In the genomic region with DNA sequence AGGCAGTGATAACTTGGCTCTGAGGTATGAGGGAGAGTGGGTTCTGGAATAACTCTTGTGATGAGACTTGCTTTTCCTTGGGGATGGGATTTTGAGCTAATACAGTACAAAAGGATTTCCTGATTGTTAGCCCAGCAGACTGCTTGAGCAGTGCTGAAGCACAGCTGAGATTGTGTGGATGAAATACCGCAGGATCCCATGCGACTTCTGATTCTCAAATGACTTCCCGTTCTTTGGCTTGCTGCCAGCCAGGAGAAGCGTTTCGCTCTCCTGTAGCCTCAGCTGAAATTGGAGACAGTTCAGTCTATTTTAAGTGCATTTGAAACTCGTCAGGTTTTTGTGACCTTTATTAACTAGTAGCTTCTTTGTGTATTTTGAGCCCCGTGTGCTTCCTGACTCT, we compare ENCODE assay signal across 9 mouse cellular contexts. TPM values are rescaled to one million over a fixed set of nuclear protein-coding genes. Genes with fewer than 3 reads are reported as not detected.
DNase-seq lines count a peak whose midpoint lies in the region; ATAC-seq lines count a peak whose summit lies in the region.
"Had no signal": no experiment of that assay in that cellular context is flagged by ENCODE, and none has a peak within 500 bp of the region (broad histone marks: within the 10 kb centered on the region; RNA-seq: fewer than 3 reads in every experiment).

No protein-coding gene starts in this region.

- peak; percentile 74 for DNase-seq in adrenal gland, postnatal 10 days
- DNase-seq in adrenal gland, postnatal 4 days (ENCODE audit: low spot score in 2 of 2) = no peak
- DNase-seq in spleen, postnatal 36 days (ENCODE audit: low spot score in 2 of 2) = no peak

- H3K4me2 ChIP-seq in midbrain, embryonic 15.5 days = no peak overlapping the region
- no peak overlapping the region for H3K4me2 ChIP-seq in midbrain, embryonic 13.5 days (replicated peaks)
- H3K4me2 ChIP-seq in heart, embryonic 12.5 days = peak overlapping the region; percentile 37
- no peak overlapping the region for H3K4me2 ChIP-seq in neural tube, embryonic 15.5 days
- H3K4me2 ChIP-seq: liver, embryonic 15.5 days had no signal

- peak overlapping the region; percentile 48; the same call in 1 of the 2 replicates for H3K27ac ChIP-seq in midbrain, embryonic 15.5 days
- H3K27ac ChIP-seq in midbrain, embryonic 13.5 days = no peak overlapping the region
- peak overlapping the region; percentile 70 for H3K27ac ChIP-seq in heart, embryonic 12.5 days (ENCODE audit: poor library complexity, severe bottlenecking)
- peak overlapping the region; percentile 33; the same call in 1 of the 2 replicates for H3K27ac ChIP-seq in neural tube, embryonic 15.5 days (replicated peaks)
- H3K27ac ChIP-seq: liver, embryonic 15.5 days had no signal

- peaks cover 37% of the 10 kb centered on the region for H3K4me1 ChIP-seq in midbrain, embryonic 15.5 days
- peaks cover 48% of the 10 kb centered on the region for H3K4me1 ChIP-seq in midbrain, embryonic 13.5 days (replicated peaks)
- H3K4me1 ChIP-seq in heart, embryonic 12.5 days (replicated peaks) = peaks cover 37% of the 10 kb centered on the region
- H3K4me1 ChIP-seq in neural tube, embryonic 15.5 days = peaks cover 31% of the 10 kb centered on the region

- no peak for ATAC-seq in midbrain, embryonic 15.5 days (replicated peaks)
- no peak for ATAC-seq in midbrain, embryonic 13.5 days
- no peak for ATAC-seq in heart, embryonic 12.5 days (ENCODE audit: insufficient number of reproducible peaks, low FRiP score)
- ATAC-seq in neural tube, embryonic 15.5 days (ENCODE audit: low FRiP score) = no peak
- no peak for ATAC-seq in megakaryocyte-erythroid progenitor cell, adult 5-6 weeks (replicated peaks; ENCODE audit: low FRiP score, low TSS enrichment, poor library complexity, severe bottlenecking)

- WGBS in midbrain, embryonic 15.5 days = 32% methylated on average over 7 of the region's 7 CpGs
- WGBS in midbrain, embryonic 13.5 days = 55% methylated on average over 7 of the region's 7 CpGs
- WGBS in heart, embryonic 12.5 days = 22% methylated on average over 7 of the region's 7 CpGs
- 30% methylated on average over 7 of the region's 7 CpGs for WGBS in neural tube, embryonic 15.5 days

- no peak overlapping the region for H3K4me3 ChIP-seq in midbrain, embryonic 15.5 days
- no peak overlapping the region for H3K4me3 ChIP-seq in midbrain, embryonic 13.5 days (replicated peaks)
- H3K4me3 ChIP-seq in heart, embryonic 12.5 days = peak overlapping the region; percentile 4; the same call in 1 of the 2 replicates
- no peak overlapping the region for H3K4me3 ChIP-seq in neural tube, embryonic 15.5 days (replicated peaks)
- H3K4me3 ChIP-seq: liver, embryonic 15.5 days had no signal

- no peaks in the 10 kb centered on the region; the same call in 1 of the 2 replicates for H3K36me3 ChIP-seq in midbrain, embryonic 15.5 days (replicated peaks)
- H3K36me3 ChIP-seq in midbrain, embryonic 13.5 days = peaks cover 66% of the 10 kb centered on the region
- H3K36me3 ChIP-seq in heart, embryonic 12.5 days = peaks cover 66% of the 10 kb centered on the region
- H3K36me3 ChIP-seq in neural tube, embryonic 15.5 days = peaks cover 26% of the 10 kb centered on the region

- H3K9ac ChIP-seq in midbrain, embryonic 15.5 days = no peak overlapping the region
- no peak overlapping the region for H3K9ac ChIP-seq in midbrain, embryonic 13.5 days (replicated peaks)
- no peak overlapping the region for H3K9ac ChIP-seq in heart, embryonic 12.5 days
- H3K9ac ChIP-seq in neural tube, embryonic 15.5 days (replicated peaks) = no peak overlapping the region
- H3K9ac ChIP-seq: liver, embryonic 15.5 days had no signal

- no peaks in the 10 kb centered on the region for H3K9me3 ChIP-seq in midbrain, embryonic 15.5 days
- H3K9me3 ChIP-seq in midbrain, embryonic 13.5 days = no peaks in the 10 kb centered on the region
- H3K9me3 ChIP-seq in heart, embryonic 12.5 days (replicated peaks) = 0 out of 2 replicates have a peak, but pooled peaks cover 2% of the 10 kb centered on the region
- no peaks in the 10 kb centered on the region for H3K9me3 ChIP-seq in neural tube, embryonic 15.5 days (replicated peaks)
- H3K9me3 ChIP-seq: liver, embryonic 15.5 days had no signal

- no peaks in the 10 kb centered on the region for H3K27me3 ChIP-seq in midbrain, embryonic 15.5 days (replicated peaks)
- H3K27me3 ChIP-seq in midbrain, embryonic 13.5 days = no peaks in the 10 kb centered on the region
- H3K27me3 ChIP-seq in heart, embryonic 12.5 days (replicated peaks) = no peaks in the 10 kb centered on the region
- no peaks in the 10 kb centered on the region for H3K27me3 ChIP-seq in neural tube, embryonic 15.5 days (replicated peaks)
- H3K27me3 ChIP-seq: liver, embryonic 15.5 days had no signal

RNA-seq across cellular contexts. Expression of a gene that starts 7.9 kb away (rescaled TPM):
- total RNA-seq in adrenal gland, postnatal 10 days (2021) = 10 to 100 TPM; 72.1 to 93.7 TPM
- total RNA-seq in adrenal gland, postnatal 4 days (2021) = 100 to 1,000 TPM; 121 to 142 TPM
- 55.7 and 58.5 TPM in 2 replicates for polyA plus RNA-seq in midbrain, embryonic 15.5 days (2015; fragmentation: Nextera tagmentation; extraction: Ambion mirVana)
- 50.1 and 55.5 TPM in 2 replicates for polyA plus RNA-seq in midbrain, embryonic 13.5 days (2015; fragmentation: Nextera tagmentation; extraction: Ambion mirVana)
- 32.7 and 37.2 TPM in 2 replicates for polyA plus RNA-seq in heart, embryonic 12.5 days (2016; fragmentation: Nextera tagmentation; extraction: Ambion mirVana)
- polyA plus RNA-seq in neural tube, embryonic 15.5 days (2015; fragmentation: Nextera tagmentation; extraction: Ambion mirVana) = 45.7 and 49.5 TPM in 2 replicates
- total RNA-seq in megakaryocyte-erythroid progenitor cell, adult 5-6 weeks (2014; fragmentation: Nextera tagmentation) = 58.7 and 61.5 TPM in 2 replicates
- total RNA-seq in megakaryocyte-erythroid progenitor cell, adult 5-6 weeks (2017) = 24.2 and 25.3 TPM in 2 replicates
